Mouse (Mus musculus) MEL (cell line): ENCODE data around the gene Dnajb14. TPM values are rescaled to one million over a fixed set of nuclear protein-coding genes. Genes with fewer than 3 reads are reported as not detected.

ENCODE experiments used
- DNase-seq: peaks from one replicate; pipeline ENCODE4 v3.0.0; 2011; ENCODE audit warnings: low read depth, low spot score
- H3K27ac ChIP-seq: 2 replicates; pipeline ENCODE4 v1.5.1; 2012; ENCODE audit warnings: low read depth, mild to moderate bottlenecking, control low read depth, low read length, moderate library complexity; ENCODE audit not compliant: control insufficient read depth
- H3K27me3 ChIP-seq, 2 experiments: fragments of 150-350 bp in 1 of 2; sonication (generic) in 1 of 2; 2 replicates each; pipeline ENCODE4 v1.6.1; 2012; ENCODE audit warnings: low read length in 2 of 2, mild to moderate bottlenecking in 2 of 2, improper control_type of control experiment in 1 of 2, moderate library complexity in 1 of 2; ENCODE audit not compliant: insufficient read depth in 2 of 2, control insufficient read depth in 1 of 2
- H3K36me3 ChIP-seq, 2 experiments: 2 replicates each; pipeline ENCODE4 v1.6.1; 2012 to 2014; ENCODE audit warnings: low read length in 2 of 2, improper control_type of control experiment in 1 of 2, inconsistent platforms in 1 of 2, mild to moderate bottlenecking in 1 of 2; ENCODE audit not compliant: insufficient read depth in 2 of 2, control insufficient read depth in 1 of 2
- H3K4me1 ChIP-seq, 2 experiments: fragments of 150-350 bp in 1 of 2; sonication (generic) in 1 of 2; 2 replicates each; pipeline ENCODE4 v1.6.1; 2012; ENCODE audit warnings: low read length in 2 of 2, improper control_type of control experiment in 1 of 2, mild to moderate bottlenecking in 1 of 2; ENCODE audit not compliant: insufficient read depth in 2 of 2, control insufficient read depth in 1 of 2
- H3K4me3 ChIP-seq, 2 experiments: fragments of 150-350 bp in 1 of 2; sonication (generic) in 1 of 2; 2 replicates each; pipeline ENCODE4 v1.5.1; 2012; ENCODE audit warnings: low read depth in 2 of 2, low read length in 2 of 2, mild to moderate bottlenecking in 2 of 2, moderate library complexity in 2 of 2, control low read depth in 1 of 2, improper control_type of control experiment in 1 of 2; ENCODE audit not compliant: control insufficient read depth in 1 of 2, insufficient read depth in 1 of 2
- H3K79me2 ChIP-seq: 2 replicates; pipeline ENCODE4 v1.6.1; 2012; ENCODE audit warnings: mild to moderate bottlenecking, low read length, moderate library complexity; ENCODE audit not compliant: control insufficient read depth, poor library complexity, insufficient read depth
- H3K9ac ChIP-seq: 2 replicates; pipeline ENCODE4 v1.6.1; 2012; ENCODE audit warnings: low read depth, mild to moderate bottlenecking, control low read depth, low read length, moderate library complexity; ENCODE audit not compliant: control insufficient read depth, poor library complexity, severe bottlenecking
- H3K9me3 ChIP-seq: fragments of 150-350 bp; sonication (generic); replicated peaks from 2 replicates; pipeline ENCODE4 v1.6.1; 2012; ENCODE audit warnings: mild to moderate bottlenecking, low read length, improper control_type of control experiment, moderate library complexity; ENCODE audit not compliant: insufficient read depth
- BHLHE40 ChIP-seq: IDR thresholded peaks from 2 replicates; pipeline ENCODE4 v1.6.1; 2012; ENCODE audit warnings: low read depth, mild to moderate bottlenecking, inconsistent platforms, low read length, improper control_type of control experiment, borderline replicate concordance
- CHD1 ChIP-seq: IDR thresholded peaks from 2 replicates; pipeline ENCODE4 v1.6.1; 2012; ENCODE audit warnings: low read depth, mild to moderate bottlenecking, inconsistent platforms, low read length, improper control_type of control experiment
- CHD2 ChIP-seq: IDR thresholded peaks from 2 replicates; pipeline ENCODE4 v1.6.1; 2011; ENCODE audit warnings: low read length, improper control_type of control experiment
- ELF1 ChIP-seq: IDR thresholded peaks from 2 replicates; pipeline ENCODE4 v1.6.1; 2014; ENCODE audit warnings: low read depth, mild to moderate bottlenecking, inconsistent platforms, low read length, improper control_type of control experiment, moderate library complexity
- EP300 ChIP-seq, 2 experiments: IDR thresholded peaks; 2 replicates each; pipeline ENCODE4 v1.6.1; 2011; ENCODE audit warnings: improper control_type of control experiment in 2 of 2, low read length in 2 of 2, low read depth in 1 of 2, mild to moderate bottlenecking in 1 of 2
- GATA1 ChIP-seq: IDR thresholded peaks from 2 replicates; pipeline ENCODE4 v1.6.1; 2011; ENCODE audit warnings: low read depth, low read length, improper control_type of control experiment
- HCFC1 ChIP-seq: IDR thresholded peaks from 2 replicates; pipeline ENCODE4 v1.6.1; 2012; ENCODE audit warnings: low read depth, mild to moderate bottlenecking, inconsistent platforms, low read length, improper control_type of control experiment, moderate library complexity
- JUND ChIP-seq: IDR thresholded peaks from 2 replicates; pipeline ENCODE4 v1.6.1; 2011; ENCODE audit warnings: low read depth, mild to moderate bottlenecking, improper control_type of control experiment, low read length
- KAT2A ChIP-seq: conservative IDR thresholded peaks from 2 replicates; pipeline ENCODE4 v1.6.1; 2012; ENCODE audit warnings: low read depth, low read length, improper control_type of control experiment, inconsistent platforms
- MAZ ChIP-seq: IDR thresholded peaks from 2 replicates; pipeline ENCODE4 v1.6.1; 2012; ENCODE audit warnings: low read depth, mild to moderate bottlenecking, inconsistent platforms, low read length, improper control_type of control experiment
- MEF2A ChIP-seq: IDR thresholded peaks from 2 replicates; pipeline ENCODE4 v1.6.1; 2014; ENCODE audit warnings: low read depth, mild to moderate bottlenecking, inconsistent platforms, low read length, improper control_type of control experiment; ENCODE audit not compliant: poor library complexity, insufficient replicate concordance, severe bottlenecking; ENCODE audit errors: extremely low read depth
- MYB ChIP-seq: IDR thresholded peaks from 2 replicates; pipeline ENCODE4 v1.6.1; 2011; ENCODE audit warnings: mild to moderate bottlenecking, low read depth, low read length, improper control_type of control experiment
- NELFE ChIP-seq: IDR thresholded peaks from 2 replicates; pipeline ENCODE4 v1.6.1; 2011; ENCODE audit warnings: low read depth, low read length, improper control_type of control experiment
- NRF1 ChIP-seq: IDR thresholded peaks from 2 replicates; pipeline ENCODE4 v1.6.1; 2014; ENCODE audit warnings: low read depth, mild to moderate bottlenecking, inconsistent platforms, low read length, improper control_type of control experiment, moderate library complexity; ENCODE audit not compliant: poor library complexity, insufficient read depth, severe bottlenecking
- POLR2A ChIP-seq, 2 experiments: IDR thresholded peaks; 2 replicates each; pipeline ENCODE4 v1.6.1; 2011 to 2012; ENCODE audit warnings: low read length in 2 of 2, mild to moderate bottlenecking in 2 of 2, control low read depth in 1 of 2, improper control_type of control experiment in 1 of 2, low read depth in 1 of 2, moderate library complexity in 1 of 2; ENCODE audit not compliant: control insufficient read depth in 1 of 2, insufficient read depth in 1 of 2, poor library complexity in 1 of 2
- POLR2AphosphoS2 ChIP-seq: IDR thresholded peaks from 2 replicates; pipeline ENCODE4 v1.6.1; 2011; ENCODE audit warnings: low read length, improper control_type of control experiment
- POLR2AphosphoS5 ChIP-seq: IDR thresholded peaks from 2 replicates; pipeline ENCODE4 v1.6.1; 2012; ENCODE audit warnings: low read depth, borderline replicate concordance, mild to moderate bottlenecking, inconsistent platforms, low read length, moderate library complexity, mixed read lengths
- RAD21 ChIP-seq: IDR thresholded peaks from 2 replicates; pipeline ENCODE4 v1.6.1; 2011; ENCODE audit warnings: mild to moderate bottlenecking, low read depth, low read length, improper control_type of control experiment
- RCOR1 ChIP-seq: IDR thresholded peaks from 2 replicates; pipeline ENCODE4 v1.6.1; 2012; ENCODE audit warnings: low read depth, mild to moderate bottlenecking, inconsistent platforms, low read length, improper control_type of control experiment
- SIN3A ChIP-seq: IDR thresholded peaks from 2 replicates; pipeline ENCODE4 v1.6.1; 2012; ENCODE audit warnings: low read length, improper control_type of control experiment, inconsistent platforms
- SMC3 ChIP-seq: IDR thresholded peaks from 2 replicates; pipeline ENCODE4 v1.6.1; 2011; ENCODE audit warnings: low read depth, low read length, improper control_type of control experiment
- TAL1 ChIP-seq: IDR thresholded peaks from 2 replicates; pipeline ENCODE4 v1.6.1; 2012; ENCODE audit warnings: mild to moderate bottlenecking, inconsistent platforms, low read length, moderate library complexity, mixed read lengths
- TBP ChIP-seq: IDR thresholded peaks from 2 replicates; pipeline ENCODE4 v1.8.0; 2011; ENCODE audit warnings: low read depth, low read length, improper control_type of control experiment
- TCF12 ChIP-seq: IDR thresholded peaks from 2 replicates; pipeline ENCODE4 v1.6.1; 2014; ENCODE audit warnings: low read depth, mild to moderate bottlenecking, inconsistent platforms, low read length, improper control_type of control experiment, moderate library complexity
- UBTF ChIP-seq: IDR thresholded peaks from 2 replicates; pipeline ENCODE4 v1.6.1; 2012; ENCODE audit warnings: low read depth, mild to moderate bottlenecking, inconsistent platforms, low read length, improper control_type of control experiment, moderate library complexity, borderline replicate concordance; ENCODE audit not compliant: insufficient read depth
- USF1 ChIP-seq: IDR thresholded peaks from 2 replicates; pipeline ENCODE4 v1.6.1; 2014; ENCODE audit warnings: low read depth, mild to moderate bottlenecking, inconsistent platforms, low read length, improper control_type of control experiment, moderate library complexity
- USF2 ChIP-seq, 2 experiments: IDR thresholded peaks; 2 replicates each; pipeline ENCODE4 v1.6.1; 2011 to 2012; ENCODE audit warnings: improper control_type of control experiment in 2 of 2, low read length in 2 of 2, borderline replicate concordance in 1 of 2, inconsistent platforms in 1 of 2, low read depth in 1 of 2, mild to moderate bottlenecking in 1 of 2; ENCODE audit not compliant: insufficient read depth in 1 of 2
- ZC3H11A ChIP-seq: IDR thresholded peaks from 2 replicates; pipeline ENCODE4 v1.6.1; 2012; ENCODE audit warnings: low read depth, mild to moderate bottlenecking, inconsistent platforms, low read length, improper control_type of control experiment
- ZMIZ1 ChIP-seq: IDR thresholded peaks from 2 replicates; pipeline ENCODE4 v1.6.1; 2012; ENCODE audit warnings: low read depth, mild to moderate bottlenecking, inconsistent platforms, low read length, improper control_type of control experiment, moderate library complexity
- ZNF384 ChIP-seq: IDR thresholded peaks from 2 replicates; pipeline ENCODE4 v1.6.1; 2012; ENCODE audit warnings: low read depth, mild to moderate bottlenecking, inconsistent platforms, low read length, improper control_type of control experiment
- polyA plus RNA-seq, 2 experiments: library from polyadenylated mRNA; stranded (reverse) in 1 of 2; unstranded in 1 of 2; fragments of >175 nt in 1 of 2; fragments of >200 nt in 1 of 2; gene quantifications; 2 replicates each; pipeline versions ENCODE4 v1.2.1 to v1.2.4; 2012; ENCODE audit warnings: low replicate concordance in 2 of 2, low read depth in 1 of 2; ENCODE audit not compliant: insufficient read length in 2 of 2, insufficient read depth in 1 of 2, missing spikeins in 1 of 2
- total RNA-seq: library from RNA; depleted of rRNA; stranded (reverse); fragments of 300-350 nt; gene quantifications from 2 replicates; pipeline ENCODE4 v1.2.3, GENCODE M21; 2012

Dnajb14 gene
- total and polyA plus RNA-seq, 3 experiments: 4.2 to 6.1 TPM; not detected in 1

- no peaks in the 10 kb centered on the region for H3K79me2 ChIP-seq
- H3K9me3 ChIP-seq: no peaks in the 10 kb centered on the region
- H3K36me3 ChIP-seq: peaks cover 0 to 10% of the 10 kb centered on the region in 2 experiments; a peak in 2 of 4 replicates
- TF ChIP-seq RCOR1 (peak; percentile 12; the same call in 1 of the 2 replicates), JUND (0 out of 2 replicates have a peak, but pooled peaks have one; percentile 13), TCF12 (no peak), MAZ (peak; percentile 52; the same call in 1 of the 2 replicates), EP300 (IDR thresholded peaks at IDR 0.05; ENCODE audit: low read depth in 1 of 2, low read length in 2 of 2) (peak in 1 of 2 experiments; percentile 55; a peak in 1 of 4 replicates), CHD2 (no peak), ZNF384 (0 out of 2 replicates have a peak, but pooled peaks have one; percentile 17)
- peak; percentile 75 for DNase-seq
- no peak overlapping the region for H3K27ac ChIP-seq
- H3K27me3 ChIP-seq: no peaks in the 10 kb centered on the region
- no peak overlapping the region for H3K4me3 ChIP-seq
- no peak overlapping the region for H3K9ac ChIP-seq
- H3K4me1 ChIP-seq: peaks cover 2 to 10% of the 10 kb centered on the region in 2 experiments
Measured at GRCm38 (mm10) chr3:137846552-137846951, 20.9 kb upstream of the Dnajb14 start.

- peaks cover 2 to 10% of the 10 kb centered on the region in 2 experiments for H3K4me1 ChIP-seq
- H3K27me3 ChIP-seq: no peaks in the 10 kb centered on the region
- H3K9ac ChIP-seq: peak overlapping the region; percentile 24; the same call in 1 of the 2 replicates
- peak; percentile 71 for DNase-seq
- H3K79me2 ChIP-seq: no peaks in the 10 kb centered on the region
- H3K36me3 ChIP-seq: peaks cover 0 to 10% of the 10 kb centered on the region in 2 experiments; a peak in 2 of 4 replicates
- H3K4me3 ChIP-seq: peak overlapping the region in 1 of 2 experiments; percentile 4; a peak in 1 of 4 replicates
- H3K27ac ChIP-seq: peak overlapping the region; percentile 37; the same call in 1 of the 2 replicates
- H3K9me3 ChIP-seq: no peaks in the 10 kb centered on the region
- TF ChIP-seq ELF1 (no peak), BHLHE40 (peak; percentile 86), CHD1 (no peak), NELFE (no peak), MEF2A (no peak), POLR2A (IDR thresholded peaks at IDR 0.05; ENCODE audit: control insufficient read depth in 1 of 2, insufficient read depth in 1 of 2, low read depth in 1 of 2, low read length in 2 of 2, poor library complexity in 1 of 2) (no peak), ZNF384 (no peak), POLR2AphosphoS5 (no peak), HCFC1 (no peak), ZMIZ1 (no peak), TBP (no peak), RAD21 (no peak), USF2 (IDR thresholded peaks at IDR 0.05; ENCODE audit: borderline replicate concordance in 1 of 2, insufficient read depth in 1 of 2, low read depth in 1 of 2, low read length in 2 of 2) (no peak), POLR2AphosphoS2 (no peak), MYB (no peak), TAL1 (no peak), USF1 (0 out of 2 replicates have a peak, but pooled peaks have one; percentile 64), SIN3A (0 out of 2 replicates have a peak, but pooled peaks have one; percentile 23), CHD2 (no peak), KAT2A (no peak), TCF12 (no peak), MAZ (no peak), UBTF (no peak), GATA1 (no peak), SMC3 (no peak), NRF1 (no peak), RCOR1 (no peak), ZC3H11A (no peak)
Measured at GRCm38 (mm10) chr3:137848354-137848753, 19.1 kb upstream of the Dnajb14 start.
